ENCODE assay signal across 10 mouse cellular contexts in genomic region chr12:79989582-79990110, GRCm38 (mm10).
DNase-seq lines count a peak whose midpoint lies in the region; ATAC-seq lines count a peak whose summit lies in the region.
"Had no signal": no experiment of that assay in that cellular context is flagged by ENCODE, and none has a peak within 500 bp of the region (broad histone marks: within the 10 kb centered on the region; RNA-seq: fewer than 3 reads in every experiment).

No protein-coding gene starts in this region.

- no peaks in the 10 kb centered on the region for H3K27me3 ChIP-seq in heart, embryonic 12.5 days (replicated peaks)
- no peaks in the 10 kb centered on the region for H3K27me3 ChIP-seq in limb, embryonic 10.5 days (ENCODE audit: low read depth, poor library complexity, severe bottlenecking)
- no peaks in the 10 kb centered on the region for H3K27me3 ChIP-seq in stomach, embryonic 16.5 days (ENCODE audit: control insufficient read depth, insufficient read depth, low read length)

- H3K36me3 ChIP-seq in heart, embryonic 12.5 days, result no peaks in the 10 kb centered on the region
- no peaks in the 10 kb centered on the region for H3K36me3 ChIP-seq in limb, embryonic 10.5 days
- no peaks in the 10 kb centered on the region for H3K36me3 ChIP-seq in stomach, embryonic 16.5 days (ENCODE audit: control insufficient read depth, insufficient read depth, low read length)

- peak overlapping the region; percentile 76; the same call in 1 of the 2 replicates for H3K27ac ChIP-seq in heart, embryonic 12.5 days (ENCODE audit: poor library complexity, severe bottlenecking)
- H3K27ac ChIP-seq in limb, embryonic 10.5 days, result peak overlapping the region; percentile 59; the same call in 1 of the 2 replicates
- H3K27ac ChIP-seq in stomach, embryonic 16.5 days (ENCODE audit: low read length), result peak overlapping the region; percentile 88

- H3K9ac ChIP-seq in heart, embryonic 12.5 days, result peak overlapping the region; percentile 24; the same call in 1 of the 2 replicates
- peak overlapping the region; percentile 59 for H3K9ac ChIP-seq in stomach, embryonic 16.5 days (ENCODE audit: low read length)

- H3K4me2 ChIP-seq in heart, embryonic 12.5 days, result no peak overlapping the region
- no peak overlapping the region for H3K4me2 ChIP-seq in stomach, embryonic 16.5 days (ENCODE audit: low read depth, low read length)

- WGBS in heart, embryonic 12.5 days, result 53% methylated on average over 9 of the region's 9 CpGs
- WGBS in limb, embryonic 10.5 days, result 75% methylated on average over 9 of the region's 9 CpGs
- 41% methylated on average over 9 of the region's 9 CpGs for WGBS in stomach, embryonic 16.5 days

- no peak for DNase-seq in heart, adult 18-20 months
- peak; percentile 55 for DNase-seq in retina, postnatal 1 day
- no peak for DNase-seq in retina, embryonic 14.5 days (ENCODE audit: low spot score)
- DNase-seq in limb, embryonic 10.5 days (ENCODE audit: low spot score), result no peak
- DNase-seq in ovary, postnatal 36 days (ENCODE audit: low spot score), result no peak
- DNase-seq in ovary, adult 18-20 months (ENCODE audit: low spot score), result no peak
- DNase-seq: kidney, adult 18-20 months; spleen, adult 18-20 months had no signal

- no peak for ATAC-seq in heart, embryonic 12.5 days (ENCODE audit: insufficient number of reproducible peaks, low FRiP score)
- ATAC-seq in stomach, embryonic 16.5 days (ENCODE audit: insufficient read depth, low FRiP score), result no peak

- no peaks in the 10 kb centered on the region for H3K9me3 ChIP-seq in heart, embryonic 12.5 days (replicated peaks)
- no peaks in the 10 kb centered on the region for H3K9me3 ChIP-seq in limb, embryonic 10.5 days (replicated peaks)
- H3K9me3 ChIP-seq in stomach, embryonic 16.5 days (replicated peaks; ENCODE audit: control insufficient read depth, low read length), result no peaks in the 10 kb centered on the region

- H3K4me3 ChIP-seq in heart, embryonic 12.5 days, result no peak overlapping the region
- no peak overlapping the region for H3K4me3 ChIP-seq in limb, embryonic 10.5 days
- H3K4me3 ChIP-seq in stomach, embryonic 16.5 days (replicated peaks; ENCODE audit: low read length), result no peak overlapping the region

- peaks cover 75% of the 10 kb centered on the region for H3K4me1 ChIP-seq in heart, embryonic 12.5 days (replicated peaks)
- peaks cover 54% of the 10 kb centered on the region for H3K4me1 ChIP-seq in limb, embryonic 10.5 days
- H3K4me1 ChIP-seq in stomach, embryonic 16.5 days (ENCODE audit: control insufficient read depth, insufficient read depth, low read length), result peaks cover 71% of the 10 kb centered on the region
